Mouse (Mus musculus): Measurements from ENCODE around the gene Cacng1.

Cacng1 gene

GRCm38 (mm10) chr11:107657117-107657516 is 59.2 kb downstream of the Cacng1 start:
- DNase-seq (ENCODE audit: low read depth, low spot score): no peak

- DNase-seq (ENCODE audit: low read depth, low spot score): no peak
These were observed 60.8 kb downstream of the Cacng1 start for GRCm38 (mm10) chr11:107655538-107655937.
